Mouse (Mus musculus) limb, embryonic 15.5 days (tissue): ENCODE measurements around the gene Rpl19. TPM values are rescaled to one million over a fixed set of nuclear protein-coding genes. Genes with fewer than 3 reads are reported as not detected.

Source experiments
- ATAC-seq: fragments of 200-750 bp; cut with Nextera tagmentation; 2 replicates; pipeline ENCODE4 v1.8.0; 2017; ENCODE audit warnings: low read depth, moderate TSS enrichment; ENCODE audit not compliant: insufficient number of reproducible peaks, low FRiP score, low TSS enrichment
- H3K27ac ChIP-seq: fragments of 300-500 bp; sonication (generic); 2 replicates; pipeline ENCODE4 v1.5.1; 2015; ENCODE audit warnings: moderate library complexity, mild to moderate bottlenecking, inconsistent platforms
- H3K27me3 ChIP-seq: fragments of 300-500 bp; sonication (generic); 2 replicates; pipeline ENCODE4 v1.6.1; 2015; ENCODE audit warnings: inconsistent platforms
- H3K36me3 ChIP-seq: fragments of 300-500 bp; sonication (generic); 2 replicates; pipeline ENCODE4 v1.6.1; 2015; ENCODE audit warnings: inconsistent platforms
- H3K4me1 ChIP-seq: fragments of 300-500 bp; sonication (generic); 2 replicates; pipeline ENCODE4 v1.6.1; 2015; ENCODE audit warnings: inconsistent platforms
- H3K4me2 ChIP-seq: fragments of 300-500 bp; sonication (generic); 2 replicates; pipeline ENCODE4 v1.6.1; 2015; ENCODE audit warnings: mild to moderate bottlenecking, inconsistent platforms
- H3K4me3 ChIP-seq: fragments of 300-500 bp; sonication (generic); 2 replicates; pipeline ENCODE4 v1.5.1; 2015; ENCODE audit warnings: mild to moderate bottlenecking, inconsistent platforms
- H3K9ac ChIP-seq: fragments of 300-500 bp; sonication (generic); 2 replicates; pipeline ENCODE4 v1.6.1; 2015; ENCODE audit warnings: inconsistent platforms
- H3K9me3 ChIP-seq: fragments of 300-500 bp; sonication (generic); 2 replicates; pipeline ENCODE4 v1.6.1; 2016; ENCODE audit warnings: inconsistent platforms
- WGBS: fragments of 180-500 bp; shearing (Covaris S2); methylation state at CpG from one replicate; pipeline ENCODE4 v1.1.7; 2015; 5-methylcytosine and 5-hydroxymethylcytosine counted together
- microRNA-seq: library from miRNA; unstranded; fragments of <30 nt; microRNA quantifications from one replicate; pipeline ENCODE4, GENCODE M21; 2016
- polyA plus RNA-seq: library from polyadenylated mRNA; unstranded; fragments of >200 nt; fragmentation: Nextera tagmentation; extraction: Ambion mirVana; gene quantifications from 2 replicates; pipeline ENCODE4 v1.2.1, GENCODE M21; 2015

Gene Rpl19
- polyA plus RNA-seq, 1 experiment from 2014 or later, result 1,062 TPM

- Histone ChIP-seq H3K27me3 (no peaks in the 10 kb centered on the region; the same call in 1 of the 2 replicates), H3K36me3 (no peaks in the 10 kb centered on the region), H3K4me3 (no peak overlapping the region), H3K27ac (no peak overlapping the region), H3K9me3 (no peaks in the 10 kb centered on the region), H3K9ac (no peak overlapping the region), H3K4me2 (no peak overlapping the region), H3K4me1 (peaks cover 24% of the 10 kb centered on the region)
- 58% methylated on average over 3 of the region's 3 CpGs for whole genome bisulfite sequencing
- no peak for ATAC-seq
Observed at GRCm38 (mm10) chr11:98061441-98061840, 34.9 kb downstream of the Rpl19 start.

- no peak overlapping the region for H3K27ac ChIP-seq
- no peak for ATAC-seq
- H3K36me3 ChIP-seq, result no peaks in the 10 kb centered on the region
- no peak overlapping the region for H3K4me2 ChIP-seq
- no peak overlapping the region for H3K4me3 ChIP-seq
- H3K4me1 ChIP-seq, result peaks cover 24% of the 10 kb centered on the region
- no peak overlapping the region for H3K9ac ChIP-seq
- no peaks in the 10 kb centered on the region for H3K9me3 ChIP-seq
- 54% methylated on average over 6 of the region's 6 CpGs for WGBS
- H3K27me3 ChIP-seq, result no peaks in the 10 kb centered on the region; the same call in 1 of the 2 replicates
Observed at GRCm38 (mm10) chr11:98061904-98062562, 35.5 kb downstream of the Rpl19 start.

GRCm38 (mm10) chr11:98066201-98066600 is 39.7 kb downstream of the Rpl19 start:
- no peaks in the 10 kb centered on the region; the same call in 1 of the 2 replicates for H3K27me3 ChIP-seq
- H3K27ac ChIP-seq, result no peak overlapping the region
- no peak for ATAC-seq
- no peak overlapping the region for H3K4me2 ChIP-seq
- no peaks in the 10 kb centered on the region for H3K9me3 ChIP-seq
- H3K9ac ChIP-seq, result no peak overlapping the region
- peaks cover 14% of the 10 kb centered on the region; the same call in 1 of the 2 replicates for H3K4me1 ChIP-seq
- no peak overlapping the region for H3K4me3 ChIP-seq
- WGBS, result 91% methylated on average over 12 of the region's 12 CpGs
- no peaks in the 10 kb centered on the region for H3K36me3 ChIP-seq

- H3K36me3 ChIP-seq, result no peaks in the 10 kb centered on the region
- no peak overlapping the region for H3K9ac ChIP-seq
- ATAC-seq, result no peak
- H3K4me1 ChIP-seq, result peaks cover 10% of the 10 kb centered on the region; the same call in 1 of the 2 replicates
- H3K27me3 ChIP-seq, result no peaks in the 10 kb centered on the region; the same call in 1 of the 2 replicates
- H3K27ac ChIP-seq, result no peak overlapping the region
- WGBS, result 93% methylated on average over 21 of the region's 21 CpGs
- no peak overlapping the region for H3K4me2 ChIP-seq
- no peaks in the 10 kb centered on the region for H3K9me3 ChIP-seq
- H3K4me3 ChIP-seq, result no peak overlapping the region
Observed at GRCm38 (mm10) chr11:98067255-98067654, 40.7 kb downstream of the Rpl19 start.

GRCm38 (mm10) chr11:98073442-98073841 is 46.9 kb downstream of the Rpl19 start:
- 83% methylated on average over 4 of the region's 4 CpGs for WGBS
- ATAC-seq, result no peak
- Histone ChIP-seq H3K27me3 (no peaks in the 10 kb centered on the region), H3K27ac (no peak overlapping the region), H3K4me1 (peaks cover 5% of the 10 kb centered on the region; the same call in 1 of the 2 replicates), H3K4me2 (no peak overlapping the region), H3K9me3 (no peaks in the 10 kb centered on the region), H3K9ac (no peak overlapping the region), H3K4me3 (no peak overlapping the region), H3K36me3 (no peaks in the 10 kb centered on the region)

- Histone ChIP-seq H3K9me3 (no peaks in the 10 kb centered on the region), H3K4me1 (peaks cover 8% of the 10 kb centered on the region; the same call in 1 of the 2 replicates), H3K4me3 (no peak overlapping the region), H3K4me2 (0 out of 2 replicates have a peak overlapping the region, but pooled peaks have one; percentile 14), H3K9ac (no peak overlapping the region), H3K27me3 (no peaks in the 10 kb centered on the region), H3K36me3 (no peaks in the 10 kb centered on the region), H3K27ac (no peak overlapping the region)
- WGBS, result 23% methylated on average over 13 of the region's 13 CpGs
- no peak for ATAC-seq
Observed at GRCm38 (mm10) chr11:98075195-98075808, 48.8 kb downstream of the Rpl19 start.

GRCm38 (mm10) chr11:98077086-98077485 is 50.6 kb downstream of the Rpl19 start:
- Histone ChIP-seq H3K4me1 (peaks cover 8% of the 10 kb centered on the region; the same call in 1 of the 2 replicates), H3K9me3 (no peaks in the 10 kb centered on the region), H3K4me3 (no peak overlapping the region), H3K27ac (no peak overlapping the region), H3K27me3 (no peaks in the 10 kb centered on the region), H3K4me2 (no peak overlapping the region), H3K9ac (no peak overlapping the region), H3K36me3 (peaks cover 2% of the 10 kb centered on the region; the same call in 1 of the 2 replicates)
- peak; percentile 30; the same call in 1 of the 2 replicates for ATAC-seq
- WGBS, result 77% methylated on average over 8 of the region's 8 CpGs

Small RNAs within 50 kb of the gene (microRNA-seq; reads per million reads assigned to microRNA genes)
- gene Gm27597, result not detected

Other genes with a start within 250 kb of the Rpl19 start
- 447 and 586 TPM in 2 replicates for gene Rpl23, start 244.3 kb upstream of the Rpl19 start, polyA plus RNA-seq
- gene Lasp1, start 227.7 kb upstream of the Rpl19 start, polyA plus RNA-seq, result 128 and 131 TPM in 2 replicates
- 4.5 and 5.3 TPM in 2 replicates for gene B230217C12Rik, start 185.9 kb upstream of the Rpl19 start, polyA plus RNA-seq
- gene Fbxo47, start 142.6 kb upstream of the Rpl19 start, polyA plus RNA-seq, result 0.26 and 0.74 TPM in 2 replicates
- gene Plxdc1, start 40.3 kb upstream of the Rpl19 start, polyA plus RNA-seq, result 1.7 TPM in 2 replicates
- gene Arl5c, start 30.5 kb upstream of the Rpl19 start, polyA plus RNA-seq, result 13.8 and 16.4 TPM in 2 replicates
- 19.6 and 31.1 TPM in 2 replicates for gene Cacnb1, start 3.7 kb upstream of the Rpl19 start, polyA plus RNA-seq
- 0.68 TPM in 2 replicates for gene Stac2, start 26.8 kb downstream of the Rpl19 start, polyA plus RNA-seq
- gene Fbxl20, start 123.7 kb downstream of the Rpl19 start, polyA plus RNA-seq, result 19.5 and 21.0 TPM in 2 replicates
- gene Med1, start 166.6 kb downstream of the Rpl19 start, polyA plus RNA-seq, result 54.4 and 58.2 TPM in 2 replicates
- gene Cdk12, start 176.3 kb downstream of the Rpl19 start, polyA plus RNA-seq, result 8.7 and 8.9 TPM in 2 replicates